Mouse (Mus musculus): ENCODE data around the gene Ushbp1. TPM values are rescaled to one million over a fixed set of nuclear protein-coding genes. Genes with fewer than 3 reads are reported as not detected.
"Not testable (repeated sequence)": the region's sequence is repeated elsewhere in the genome, so short reads cannot be mapped to it uniquely, and the experiment has no call there.

Gene Ushbp1
- polyA plus RNA-seq, 1 experiment from 2014 or later = 8.2 TPM

- peak within 1 kb of the TSS; percentile 90 for H3K27ac ChIP-seq
- H3K9me3 ChIP-seq = no peaks in the 10 kb centered on the region
- under 1% methylated on average over 56 of the region's 56 CpGs for WGBS
- peak; percentile 85 for ATAC-seq (ENCODE audit: low FRiP score, low read depth)
- H3K27me3 ChIP-seq = no peaks in the 10 kb centered on the region
- peak within 1 kb of the TSS; percentile 80 for H3K4me2 ChIP-seq (replicated peaks)
- peak within 1 kb of the TSS; percentile 68 for H3K9ac ChIP-seq
- H3K36me3 ChIP-seq = peaks cover 18% of the 10 kb centered on the region
- H3K4me3 ChIP-seq = peak within 1 kb of the TSS; percentile 68
- peaks cover 26% of the 10 kb centered on the region for H3K4me1 ChIP-seq
Observed at GRCm38 (mm10) chr8:71366771-71367528, 28.7 kb downstream of the Ushbp1 start, which contains the start of gene Use1. Gene Use1 (plus strand): TSS chr8:71366848.

GRCm38 (mm10) chr8:71358026-71358425 is 37.6 kb downstream of the Ushbp1 start:
- Histone ChIP-seq H3K9me3 (no peaks in the 10 kb centered on the region), H3K4me3 (no peak overlapping the region), H3K4me2 (replicated peaks) (no peak overlapping the region), H3K27me3 (no peaks in the 10 kb centered on the region), H3K27ac (no peak overlapping the region), H3K9ac (no peak overlapping the region), H3K36me3 (peaks cover 84% of the 10 kb centered on the region), H3K4me1 (no peaks in the 10 kb centered on the region)
- WGBS = 66% methylated on average over 3 of the region's 3 CpGs
- ATAC-seq (ENCODE audit: low FRiP score, low read depth) = no peak

- Histone ChIP-seq H3K4me2 (replicated peaks) (no peak overlapping the region), H3K27ac (no peak overlapping the region), H3K36me3 (peaks cover 98% of the 10 kb centered on the region), H3K9ac (no peak overlapping the region), H3K4me1 (no peaks in the 10 kb centered on the region), H3K4me3 (no peak overlapping the region), H3K27me3 (no peaks in the 10 kb centered on the region), H3K9me3 (no peaks in the 10 kb centered on the region)
- 89% methylated on average over 1 of the region's 1 CpGs for WGBS
- no peak for ATAC-seq (ENCODE audit: low FRiP score, low read depth)
Observed at GRCm38 (mm10) chr8:71351520-71351919, 44.1 kb downstream of the Ushbp1 start.

GRCm38 (mm10) chr8:71351117-71351516 is 44.5 kb downstream of the Ushbp1 start:
- 71% methylated on average over 3 of the region's 3 CpGs for WGBS

GRCm38 (mm10) chr8:71346581-71346980 is 49.0 kb downstream of the Ushbp1 start:
- no peak overlapping the region for H3K4me2 ChIP-seq (replicated peaks)
- H3K4me3 ChIP-seq = no peak overlapping the region
- H3K9me3 ChIP-seq = no peaks in the 10 kb centered on the region
- 53% methylated on average over 1 of the region's 1 CpGs for WGBS
- H3K27ac ChIP-seq = no peak overlapping the region
- no peaks in the 10 kb centered on the region for H3K27me3 ChIP-seq
- ATAC-seq (ENCODE audit: low FRiP score, low read depth) = no peak
- H3K4me1 ChIP-seq = no peaks in the 10 kb centered on the region
- no peak overlapping the region for H3K9ac ChIP-seq
- H3K36me3 ChIP-seq = peaks cover 91% of the 10 kb centered on the region

More at GRCm38 (mm10) chr8:71351117-71351516, 44.5 kb downstream of the Ushbp1 start:
- no peak for ATAC-seq (ENCODE audit: low FRiP score, low read depth)
- no peaks in the 10 kb centered on the region for H3K27me3 ChIP-seq
- H3K9ac ChIP-seq = no peak overlapping the region
- H3K4me3 ChIP-seq = no peak overlapping the region
- H3K4me2 ChIP-seq (replicated peaks) = no peak overlapping the region
- no peak overlapping the region for H3K27ac ChIP-seq
- H3K9me3 ChIP-seq = no peaks in the 10 kb centered on the region
- peaks cover 98% of the 10 kb centered on the region for H3K36me3 ChIP-seq
- H3K4me1 ChIP-seq = no peaks in the 10 kb centered on the region

GRCm38 (mm10) chr8:71340625-71341024 is 55.0 kb downstream of the Ushbp1 start:
- Histone ChIP-seq H3K27ac (no peak overlapping the region), H3K4me3 (no peak overlapping the region), H3K36me3 (peaks cover 72% of the 10 kb centered on the region), H3K27me3 (no peaks in the 10 kb centered on the region), H3K9ac (no peak overlapping the region), H3K4me1 (no peaks in the 10 kb centered on the region), H3K4me2 (replicated peaks) (no peak overlapping the region), H3K9me3 (no peaks in the 10 kb centered on the region)
- ATAC-seq (ENCODE audit: low FRiP score, low read depth) = no peak
- 79% methylated on average over 5 of the region's 5 CpGs for WGBS

GRCm38 (mm10) chr8:71337834-71338233 is 57.8 kb downstream of the Ushbp1 start:
- 90% methylated on average over 6 of the region's 6 CpGs for WGBS
- not testable (repeated sequence) for H3K9me3 ChIP-seq; H3K27me3 ChIP-seq; H3K27ac ChIP-seq; H3K9ac ChIP-seq; H3K4me3 ChIP-seq; H3K4me2 ChIP-seq (replicated peaks); ATAC-seq (ENCODE audit: low FRiP score, low read depth); H3K4me1 ChIP-seq
- peaks cover 63% of the 10 kb centered on the region for H3K36me3 ChIP-seq

Other genes starting within 250 kb of the Ushbp1 start
- gene Myo9b, start 123.1 kb downstream of the Ushbp1 start, polyA plus RNA-seq (2015; fragmentation: Nextera tagmentation; extraction: Ambion mirVana) = 24.9 and 27.2 TPM in 2 replicates
- 58.2 and 58.3 TPM in 2 replicates for gene Haus8, start 122.9 kb downstream of the Ushbp1 start, polyA plus RNA-seq (2015; fragmentation: Nextera tagmentation; extraction: Ambion mirVana)
- 108 and 110 TPM in 2 replicates for gene Use1, start 29.0 kb downstream of the Ushbp1 start, polyA plus RNA-seq (2015; fragmentation: Nextera tagmentation; extraction: Ambion mirVana)
- 3.1 and 4.1 TPM in 2 replicates for gene Ocel1, start 24.5 kb downstream of the Ushbp1 start, polyA plus RNA-seq (2015; fragmentation: Nextera tagmentation; extraction: Ambion mirVana)
- gene Nr2f6, start 13.8 kb downstream of the Ushbp1 start, polyA plus RNA-seq (2015; fragmentation: Nextera tagmentation; extraction: Ambion mirVana) = 38.2 and 43.7 TPM in 2 replicates
- gene Babam1, start 1.1 kb upstream of the Ushbp1 start, polyA plus RNA-seq (2015; fragmentation: Nextera tagmentation; extraction: Ambion mirVana) = 93.1 and 99.7 TPM in 2 replicates
- gene Ankle1, start 10.2 kb upstream of the Ushbp1 start, polyA plus RNA-seq (2015; fragmentation: Nextera tagmentation; extraction: Ambion mirVana) = 40.7 and 41.9 TPM in 2 replicates
- gene Abhd8, start 67.9 kb upstream of the Ushbp1 start, polyA plus RNA-seq (2015; fragmentation: Nextera tagmentation; extraction: Ambion mirVana) = 75.2 and 75.7 TPM in 2 replicates
- gene Mrpl34, start 69.2 kb upstream of the Ushbp1 start, polyA plus RNA-seq (2015; fragmentation: Nextera tagmentation; extraction: Ambion mirVana) = 151 and 152 TPM in 2 replicates
- 98.8 and 105 TPM in 2 replicates for gene Dda1, start 73.4 kb upstream of the Ushbp1 start, polyA plus RNA-seq (2015; fragmentation: Nextera tagmentation; extraction: Ambion mirVana)
- 1.5 and 1.7 TPM in 2 replicates for gene Ano8, start 90.2 kb upstream of the Ushbp1 start, polyA plus RNA-seq (2015; fragmentation: Nextera tagmentation; extraction: Ambion mirVana)
- 23.6 and 25.0 TPM in 2 replicates for gene Gtpbp3, start 92.3 kb upstream of the Ushbp1 start, polyA plus RNA-seq (2015; fragmentation: Nextera tagmentation; extraction: Ambion mirVana)
- gene Plvap, start 116.0 kb upstream of the Ushbp1 start, polyA plus RNA-seq (2015; fragmentation: Nextera tagmentation; extraction: Ambion mirVana) = 58.5 and 59.4 TPM in 2 replicates
- gene Ccdc194, start 129.9 kb upstream of the Ushbp1 start, polyA plus RNA-seq (2015; fragmentation: Nextera tagmentation; extraction: Ambion mirVana) = 0.41 and 0.78 TPM in 2 replicates
- gene Bst2, start 141.7 kb upstream of the Ushbp1 start, polyA plus RNA-seq (2015; fragmentation: Nextera tagmentation; extraction: Ambion mirVana) = 21.0 and 22.3 TPM in 2 replicates
- 80.7 and 83.6 TPM in 2 replicates for gene Mvb12a, start 147.1 kb upstream of the Ushbp1 start, polyA plus RNA-seq (2015; fragmentation: Nextera tagmentation; extraction: Ambion mirVana)
- 0.27 and 0.64 TPM in 2 replicates for gene Tmem221, start 163.1 kb upstream of the Ushbp1 start, polyA plus RNA-seq (2015; fragmentation: Nextera tagmentation; extraction: Ambion mirVana)
- gene Nxnl1, start 170.8 kb upstream of the Ushbp1 start, polyA plus RNA-seq (2015; fragmentation: Nextera tagmentation; extraction: Ambion mirVana) = not detected in 2 replicates
- 52.2 and 52.3 TPM in 2 replicates for gene Slc27a1, start 173.1 kb upstream of the Ushbp1 start, polyA plus RNA-seq (2015; fragmentation: Nextera tagmentation; extraction: Ambion mirVana)
- gene Pgls, start 196.4 kb upstream of the Ushbp1 start, polyA plus RNA-seq (2015; fragmentation: Nextera tagmentation; extraction: Ambion mirVana) = 210 and 212 TPM in 2 replicates
- gene Fam129c, start 201.8 kb upstream of the Ushbp1 start, polyA plus RNA-seq (2015; fragmentation: Nextera tagmentation; extraction: Ambion mirVana) = 4.0 and 5.7 TPM in 2 replicates
- 85.6 and 87.6 TPM in 2 replicates for gene Colgalt1, start 215.2 kb upstream of the Ushbp1 start, polyA plus RNA-seq (2015; fragmentation: Nextera tagmentation; extraction: Ambion mirVana)

All from limb, embryonic 13.5 days (tissue).